Mouse (Mus musculus) brain, embryonic 14.5 days (tissue): Measurements from ENCODE around the gene Mecr. TPM values are rescaled to one million over a fixed set of nuclear protein-coding genes. Genes with fewer than 3 reads are reported as not detected.

Source experiments
- DNase-seq: peaks from one replicate; pipeline ENCODE4 v3.0.0-alpha.2; 2011; ENCODE audit warnings: low read depth
- CTCF ChIP-seq: fragments of 200-500 bp; IDR thresholded peaks from 2 replicates; pipeline ENCODE4 v1.5.1; 2012; ENCODE audit warnings: inconsistent platforms, mild to moderate bottlenecking, moderate library complexity, borderline replicate concordance; ENCODE audit not compliant: insufficient read depth, insufficient read length; ENCODE audit errors: extremely low read depth
- POLR2A ChIP-seq: fragments of 200-500 bp; IDR thresholded peaks from 2 replicates; pipeline ENCODE4 v1.6.1; 2012; ENCODE audit warnings: mild to moderate bottlenecking, inconsistent platforms, borderline replicate concordance; ENCODE audit not compliant: poor library complexity, insufficient read depth, insufficient read length, severe bottlenecking; ENCODE audit errors: extremely low read depth
- polyA plus RNA-seq: library from polyadenylated mRNA; depleted of rRNA; stranded (reverse); fragments of >200 nt; gene quantifications from 2 replicates; pipeline ENCODE4 v1.2.3, GENCODE M21; 2012

Gene Mecr
- polyA plus RNA-seq, 1 experiment, result 28.8 TPM

- TF ChIP-seq CTCF (no peak), POLR2A (no peak)
These were observed 55.4 kb downstream of the Mecr start for GRCm38 (mm10) chr4:131898503-131899179.

GRCm38 (mm10) chr4:131899180-131899554, 55.9 kb downstream of the Mecr start:
- TF ChIP-seq POLR2A (no peak), CTCF (no peak)
- no peak for DNase-seq

More at GRCm38 (mm10) chr4:131898503-131899179, 55.4 kb downstream of the Mecr start:
- DNase-seq, result no peak

- TF ChIP-seq CTCF (no peak), POLR2A (no peak)
- DNase-seq, result no peak
These were observed 57.8 kb downstream of the Mecr start for GRCm38 (mm10) chr4:131901090-131901489.

GRCm38 (mm10) chr4:131904478-131904877, 61.2 kb downstream of the Mecr start:
- TF ChIP-seq CTCF (peak; percentile 70), POLR2A (no peak)
- peak; percentile 56 for DNase-seq

- TF ChIP-seq CTCF (no peak), POLR2A (no peak)
- no peak for DNase-seq
These were observed 63.2 kb downstream of the Mecr start for GRCm38 (mm10) chr4:131906423-131906822.

- peak; percentile 37; the same call in 1 of the 2 replicates for TF ChIP-seq CTCF
- no peak for TF ChIP-seq POLR2A
- DNase-seq, result no peak
These were observed 64.6 kb downstream of the Mecr start for GRCm38 (mm10) chr4:131907912-131908311.

- TF ChIP-seq CTCF (no peak), POLR2A (no peak)
- peak; percentile 62 for DNase-seq
These were observed 67.1 kb downstream of the Mecr start for GRCm38 (mm10) chr4:131910237-131910994.

- TF ChIP-seq CTCF, result no peak
- TF ChIP-seq POLR2A, result no peak
- DNase-seq, result peak; percentile 28
These were observed 68.3 kb downstream of the Mecr start for GRCm38 (mm10) chr4:131911521-131911920.

GRCm38 (mm10) chr4:131913526-131913925, 70.3 kb downstream of the Mecr start:
- TF ChIP-seq CTCF (no peak), POLR2A (no peak)
- no peak for DNase-seq

- TF ChIP-seq POLR2A (no peak), CTCF (no peak)
- no peak for DNase-seq
These were observed 70.9 kb downstream of the Mecr start for GRCm38 (mm10) chr4:131914046-131914643.

- DNase-seq, result peak; percentile 68
- TF ChIP-seq POLR2A (no peak), CTCF (no peak)
These were observed 71.7 kb downstream of the Mecr start for GRCm38 (mm10) chr4:131914891-131915469.
